Mouse (Mus musculus): Measurements from ENCODE around the gene Gm49510.
A peak's percentile ranks its signal among the peaks of the same experiment; 100 is the strongest.

Gm49510 gene

DNA sequence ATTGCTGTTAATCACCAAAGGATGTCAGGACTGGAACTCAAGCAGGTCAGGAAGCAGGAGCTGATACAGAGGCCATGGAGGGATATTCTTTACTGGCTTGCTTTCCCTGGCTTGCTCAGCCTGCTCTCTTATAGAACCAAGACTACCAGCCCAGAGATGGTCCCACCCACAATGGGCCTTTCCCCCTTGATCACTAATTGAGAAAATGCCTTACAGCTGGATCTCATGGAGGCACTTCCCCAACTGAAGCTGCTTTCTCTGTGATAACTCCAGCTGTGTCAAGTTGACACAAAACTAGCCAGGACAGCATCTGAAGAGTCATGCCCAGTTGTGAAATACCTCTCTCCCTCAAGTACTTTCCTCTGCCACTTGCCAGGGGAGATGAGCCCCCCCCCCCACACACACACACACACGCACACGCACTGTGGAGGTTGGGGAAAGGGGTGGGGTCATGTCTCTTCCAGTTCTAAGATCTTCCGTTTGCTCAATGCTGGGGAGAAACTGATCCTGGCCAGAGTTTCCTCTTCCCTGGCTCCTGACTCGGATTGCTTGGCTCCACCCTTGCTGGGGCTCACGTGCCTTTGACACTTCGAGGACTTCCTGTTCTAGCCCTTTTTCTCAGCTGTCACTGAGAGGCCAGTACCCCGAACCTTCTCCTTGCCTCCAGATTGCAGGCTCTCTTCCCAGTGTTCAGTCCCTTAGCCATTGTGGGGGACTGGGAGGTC, 20.5 kb upstream of the Gm49510 start:
- peak in 1 of 2 experiments; percentile 23 for DNase-seq

DNA sequence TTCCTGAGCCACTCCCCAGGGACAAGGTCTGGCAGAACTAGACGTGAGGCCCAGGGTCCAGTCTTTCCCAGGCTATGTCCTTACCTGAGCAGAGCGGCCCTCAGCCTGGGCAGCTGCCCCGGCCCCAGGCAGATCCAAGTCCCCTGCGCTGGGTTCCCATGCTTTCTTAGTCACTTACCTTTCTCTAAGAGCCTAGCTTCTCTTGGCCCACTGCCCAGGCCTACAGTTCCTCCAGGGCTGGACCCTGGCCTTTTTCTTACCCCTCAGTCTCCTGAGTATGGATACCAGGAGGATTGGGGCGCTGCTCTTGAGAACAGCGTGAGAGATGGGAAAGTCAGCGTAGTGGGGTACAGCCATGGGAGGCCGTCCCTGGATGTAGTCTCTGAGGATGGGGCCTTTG, 19.0 kb upstream of the Gm49510 start:
- DNase-seq: no peak

DNA sequence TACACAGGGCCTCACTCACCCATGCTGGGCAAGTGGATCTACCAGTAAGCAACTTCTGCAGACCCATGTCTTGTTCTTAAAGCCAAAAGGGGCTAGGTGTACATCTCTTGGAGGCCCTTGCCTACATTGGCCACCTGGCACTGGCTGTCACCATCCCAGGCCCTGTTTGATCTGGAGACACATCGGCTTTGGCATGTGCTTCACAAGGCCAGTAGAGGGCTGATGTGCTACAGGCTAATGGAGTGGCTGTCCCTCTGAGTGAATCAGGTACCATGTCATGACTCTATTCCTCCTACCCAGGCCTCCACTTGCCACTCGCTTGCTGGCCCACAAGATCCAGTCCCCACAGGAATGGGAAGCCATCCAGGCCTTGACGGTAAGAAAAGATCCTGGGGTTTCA, 17.6 kb upstream of the Gm49510 start:
- DNase-seq: no peak

DNA sequence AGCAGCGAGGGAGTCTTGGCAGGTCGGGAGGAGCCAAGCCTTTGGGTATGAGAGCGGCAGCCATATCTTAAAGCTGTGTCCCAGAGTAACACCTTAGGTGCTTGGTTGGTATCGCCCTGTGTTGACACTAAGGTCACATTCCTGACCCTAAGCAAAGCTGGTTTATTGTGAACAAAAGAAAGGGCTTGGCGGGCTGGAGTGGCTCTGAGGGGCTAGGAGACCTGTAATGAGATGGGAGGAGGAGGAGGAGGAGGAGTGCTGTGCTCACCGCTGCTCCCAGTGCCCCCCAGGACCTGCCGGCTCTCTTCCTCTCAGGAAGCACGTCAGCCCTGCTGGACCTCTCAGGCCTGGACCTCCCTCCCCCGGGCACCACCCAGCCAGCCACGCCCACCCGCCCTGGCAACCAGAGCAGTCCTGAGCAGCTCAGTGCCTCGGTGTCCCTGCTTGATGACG, 10.0 kb upstream of the Gm49510 start:
- DNase-seq: no peak

DNA sequence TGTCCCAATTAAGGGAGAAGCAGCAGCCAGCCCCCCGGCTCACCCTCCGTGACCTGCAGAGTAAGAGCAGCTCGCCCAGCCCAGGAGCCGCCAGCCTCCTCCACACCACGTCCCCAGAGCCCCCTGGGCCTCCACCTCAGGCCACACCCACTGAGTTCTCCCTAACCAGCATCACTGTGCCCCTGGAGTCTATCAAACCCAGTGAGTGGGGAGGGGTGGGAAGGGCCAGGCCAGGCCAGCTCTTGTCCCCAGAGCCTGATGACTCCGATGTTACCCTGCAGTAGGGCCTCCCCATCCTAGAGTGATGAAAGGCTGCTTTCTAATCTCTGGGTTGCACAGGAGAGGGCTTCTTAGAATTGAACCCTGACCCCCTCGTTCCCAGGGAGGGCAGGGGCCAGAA, 7.0 kb upstream of the Gm49510 start:
- DNase-seq: no peak

DNA sequence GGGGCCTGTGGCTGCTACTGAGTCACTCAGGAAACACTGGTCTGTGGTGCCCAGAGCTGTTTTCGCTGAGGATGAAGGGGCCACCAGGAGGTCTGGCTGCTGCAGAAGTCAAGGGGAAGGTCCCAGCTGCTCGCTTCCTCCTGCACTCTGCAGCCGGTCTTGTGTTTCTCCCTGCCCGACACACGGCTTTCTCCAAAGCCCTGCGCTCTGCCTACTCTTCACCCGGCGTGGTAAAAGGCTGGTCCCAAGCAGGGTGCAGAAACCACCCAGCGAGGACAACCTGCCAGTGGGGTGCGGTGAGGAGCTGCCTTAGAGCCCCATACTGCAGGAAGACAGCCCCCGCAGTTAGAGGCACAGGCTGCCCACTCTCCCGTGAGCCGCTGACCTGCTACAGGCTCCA, 4.7 kb upstream of the Gm49510 start:
- DNase-seq: peak; percentile 30 to 36

DNA sequence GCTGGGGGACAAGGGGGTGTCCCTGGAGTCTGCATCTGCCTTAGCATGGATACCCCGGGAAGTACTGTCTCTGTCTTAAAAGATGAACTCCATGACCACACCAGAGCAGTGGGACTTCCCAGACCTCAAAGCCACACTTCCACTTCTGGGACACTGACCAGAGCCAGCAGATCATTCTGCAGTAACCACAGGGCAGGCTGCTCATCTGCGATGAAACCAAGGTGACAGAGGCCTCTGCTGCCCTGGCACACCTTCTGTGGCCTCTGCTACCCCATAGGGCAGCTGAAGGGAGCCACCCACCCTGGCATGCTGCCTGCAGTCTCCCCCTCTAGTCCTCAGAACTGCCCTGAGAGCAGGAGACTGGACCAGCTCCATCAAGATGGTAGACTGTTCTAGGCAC, 3.7 kb upstream of the Gm49510 start:
- DNase-seq: no peak

DNA sequence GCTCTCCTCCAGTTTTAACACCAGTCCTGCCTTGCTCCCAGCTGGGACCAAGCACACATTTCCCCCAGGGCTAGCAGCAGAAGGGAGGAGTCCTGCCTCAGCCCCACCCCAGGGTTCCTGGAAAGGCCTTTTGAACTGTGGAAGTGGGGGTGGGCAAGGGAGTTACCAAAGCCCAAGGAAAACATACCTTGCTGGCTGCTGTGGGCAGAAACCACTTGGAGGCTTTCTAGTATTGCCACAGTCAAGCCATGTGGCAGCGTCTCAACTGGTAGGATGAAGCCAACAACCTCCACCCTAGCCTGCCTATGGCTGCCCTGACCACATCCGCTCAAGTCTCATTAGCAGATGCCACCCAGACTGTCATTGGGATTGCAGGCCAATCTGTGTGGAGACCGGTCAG, 3.3 kb upstream of the Gm49510 start:
- no peak for DNase-seq

DNA sequence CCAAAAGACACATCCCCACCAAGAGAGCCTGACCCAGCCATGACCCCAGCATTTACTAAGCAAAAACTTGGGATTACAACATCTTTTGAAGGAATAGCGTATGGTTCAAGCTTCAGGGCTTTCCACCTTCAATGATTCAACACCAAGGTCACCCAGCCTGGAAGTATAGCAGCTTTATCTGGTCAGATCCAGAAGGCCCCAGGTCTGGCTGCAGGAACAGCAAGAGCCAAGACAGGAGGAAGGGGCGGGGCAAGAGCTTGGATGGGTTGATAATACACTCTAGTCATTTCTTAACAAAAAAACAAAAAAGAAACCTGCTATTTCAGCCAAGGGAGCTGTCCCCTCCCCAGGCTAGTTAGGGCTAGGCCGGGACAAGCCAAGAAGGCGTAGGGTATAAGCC, 2.0 kb upstream of the Gm49510 start:
- no peak for DNase-seq

DNA sequence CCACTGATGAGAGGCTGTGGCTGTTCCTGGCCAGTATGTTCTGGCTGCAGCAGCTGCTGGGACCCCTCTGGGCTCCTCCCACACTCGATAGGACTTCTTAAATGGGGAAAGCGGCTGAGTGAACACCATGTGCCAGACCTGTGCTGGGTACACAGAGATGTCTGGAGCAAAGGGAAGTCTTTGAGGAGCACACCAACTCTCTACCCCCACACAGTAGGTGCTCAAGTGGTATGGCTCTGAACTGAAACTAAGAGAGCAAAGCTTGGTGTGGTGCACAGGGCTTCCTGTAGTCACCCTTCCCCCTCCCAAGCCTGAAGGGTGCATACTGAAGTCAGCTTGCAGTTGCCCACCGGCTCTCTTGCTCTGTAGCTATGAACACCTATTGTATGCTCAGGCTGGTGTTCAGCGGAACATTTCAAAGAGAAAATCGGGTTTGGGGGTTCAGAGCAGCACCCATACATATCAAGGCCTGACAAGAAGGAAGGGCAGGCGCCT, 913 bp upstream of the Gm49510 start:
- peak in 1 of 2 experiments; percentile 48 for DNase-seq

DNA sequence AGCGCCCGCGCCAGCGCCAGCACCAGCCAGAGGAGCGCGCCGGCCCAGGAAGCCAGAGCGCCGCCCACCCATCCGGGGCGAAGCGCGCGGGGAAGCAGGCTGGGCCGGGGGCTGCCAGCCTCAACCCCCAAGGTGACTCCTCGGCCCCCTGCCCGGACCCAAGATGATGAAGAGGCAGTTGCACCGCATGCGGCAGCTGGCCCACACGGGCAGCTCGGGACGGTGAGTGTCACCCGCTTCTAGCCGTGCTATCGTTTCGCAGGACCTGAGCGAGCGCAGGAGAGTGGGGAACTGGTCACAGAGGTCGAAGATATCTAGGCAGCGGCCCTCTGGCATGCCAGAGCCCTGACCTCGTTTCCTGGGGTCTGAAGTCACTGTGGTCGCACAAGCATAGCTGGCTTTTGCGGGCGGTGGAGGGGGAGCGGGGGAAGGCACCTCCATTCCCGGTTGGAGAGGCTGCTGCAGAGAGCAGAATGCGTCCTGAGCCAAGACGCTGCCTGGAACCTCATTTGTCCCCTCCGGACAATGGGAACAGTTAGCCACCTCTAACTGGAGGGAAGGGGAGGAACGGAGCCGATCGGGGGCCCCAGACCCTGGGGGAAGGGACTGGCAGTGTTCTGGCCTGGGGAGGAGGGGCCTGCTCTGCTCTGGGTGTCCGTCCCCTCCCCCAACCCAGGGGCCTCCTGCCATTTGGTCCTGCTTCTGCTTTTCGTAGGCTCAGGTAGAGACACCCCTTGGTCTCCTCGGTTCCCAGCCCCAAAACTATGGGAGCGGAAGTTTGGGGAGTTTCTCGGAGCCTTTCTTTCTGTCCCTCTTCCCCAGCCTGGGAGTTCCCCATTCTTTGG, 495 bp downstream of the Gm49510 start, which contains the start of gene Sh3bp1:
Sh3bp1 (plus strand) TSS at position 29 of the 845 bp plus-strand sequence.
- peak; percentile 70 for DNase-seq

DNA sequence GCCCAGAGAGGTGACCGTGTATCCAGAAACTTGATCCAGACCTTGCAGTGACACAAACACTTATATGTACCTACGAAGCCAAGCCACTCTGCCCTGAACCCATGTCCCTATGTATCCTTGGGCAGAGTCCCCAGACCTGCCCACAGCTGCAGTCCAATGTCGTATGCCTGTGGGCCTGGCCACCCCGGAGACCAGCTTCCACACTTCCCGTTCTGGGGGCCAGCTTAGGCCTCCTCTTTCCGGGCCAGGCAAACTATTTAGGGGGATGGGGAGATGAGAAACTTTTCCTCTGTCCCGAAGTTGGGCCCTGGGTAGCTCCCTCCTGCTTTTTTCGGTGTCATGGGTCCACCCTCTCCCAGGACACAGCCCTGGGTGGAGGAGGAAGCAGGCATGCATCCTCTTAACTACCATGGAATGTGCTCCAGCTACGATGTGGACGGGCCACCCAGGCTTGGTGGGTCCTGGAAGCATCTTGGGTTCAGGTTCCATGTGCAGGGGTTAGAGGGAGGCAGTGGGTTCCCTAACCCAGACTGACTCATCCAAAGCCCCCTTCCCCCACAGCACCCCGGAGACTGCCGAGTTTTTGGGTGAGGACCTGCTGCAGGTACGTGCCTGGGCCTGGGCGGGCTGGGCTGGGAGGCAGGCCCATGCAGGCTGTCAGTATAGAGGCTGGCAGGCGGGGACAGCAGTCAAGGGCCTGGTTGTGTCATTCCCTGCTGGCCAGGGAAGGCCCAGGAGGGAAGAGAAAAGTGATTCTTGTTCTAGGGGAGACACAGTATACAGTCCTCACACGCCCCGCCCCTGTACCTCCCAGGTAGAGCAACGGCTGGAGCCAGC, 1.3 kb downstream of the Gm49510 start:
- no peak for DNase-seq

DNA sequence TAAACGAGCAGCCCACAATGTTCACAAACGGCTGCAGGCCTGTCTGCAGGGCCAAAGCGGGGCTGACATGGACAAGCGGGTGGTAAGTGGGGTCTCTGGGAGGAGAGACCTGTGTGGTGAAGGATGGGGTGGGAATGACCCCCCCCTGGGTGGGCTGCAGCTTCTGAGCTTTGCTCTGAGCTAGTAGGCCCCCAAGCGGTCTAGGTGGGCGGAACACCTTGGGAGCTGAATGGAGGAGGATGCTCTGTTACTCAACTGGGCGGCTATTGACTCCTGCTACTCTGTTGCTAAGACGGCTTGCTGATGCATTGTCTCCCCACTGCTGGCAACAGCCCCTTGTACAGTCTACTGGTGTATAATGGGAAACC, 1.9 kb downstream of the Gm49510 start:
- no peak for DNase-seq

DNA sequence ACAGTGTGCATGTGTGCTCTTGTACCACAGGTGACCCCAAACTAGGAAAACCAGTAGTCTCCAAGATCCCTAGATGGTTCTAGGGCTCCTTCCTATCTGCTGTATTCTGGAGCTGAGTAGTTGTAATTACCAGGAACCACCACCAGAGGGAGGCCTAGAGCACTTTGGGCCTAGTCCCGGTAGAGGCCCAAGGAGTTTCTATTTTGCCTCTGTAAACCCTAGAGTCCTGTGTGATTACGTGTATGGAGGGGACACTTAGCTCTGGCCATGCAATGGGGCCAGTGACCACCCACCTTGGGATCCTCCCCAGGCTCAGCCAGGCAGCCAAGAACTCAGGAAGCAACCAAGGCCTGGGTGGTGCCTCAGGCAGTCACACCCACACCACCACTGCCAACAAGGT, 3.8 kb downstream of the Gm49510 start:
- peak; percentile 91 to 92 for DNase-seq

DNA sequence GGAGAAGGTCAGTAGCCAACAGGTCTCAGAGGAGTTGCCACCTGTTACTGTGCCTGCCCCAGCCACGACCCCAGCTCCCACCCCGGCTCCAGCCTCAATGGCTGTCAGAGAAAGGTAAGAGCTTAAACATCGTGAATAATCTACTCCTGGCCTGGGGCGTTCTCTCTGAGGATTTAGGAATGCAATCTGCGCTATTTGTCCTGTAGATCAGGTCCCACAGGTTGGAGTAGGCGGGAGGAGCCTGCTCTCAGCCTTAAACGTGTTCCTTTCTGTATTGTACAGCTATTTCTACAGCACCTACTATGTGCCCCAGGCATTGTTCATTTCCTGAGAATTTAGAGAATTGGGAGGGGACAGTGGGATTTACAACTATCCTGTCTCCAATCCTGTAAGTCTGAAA, 8.9 kb downstream of the Gm49510 start:
- no peak for DNase-seq

DNA sequence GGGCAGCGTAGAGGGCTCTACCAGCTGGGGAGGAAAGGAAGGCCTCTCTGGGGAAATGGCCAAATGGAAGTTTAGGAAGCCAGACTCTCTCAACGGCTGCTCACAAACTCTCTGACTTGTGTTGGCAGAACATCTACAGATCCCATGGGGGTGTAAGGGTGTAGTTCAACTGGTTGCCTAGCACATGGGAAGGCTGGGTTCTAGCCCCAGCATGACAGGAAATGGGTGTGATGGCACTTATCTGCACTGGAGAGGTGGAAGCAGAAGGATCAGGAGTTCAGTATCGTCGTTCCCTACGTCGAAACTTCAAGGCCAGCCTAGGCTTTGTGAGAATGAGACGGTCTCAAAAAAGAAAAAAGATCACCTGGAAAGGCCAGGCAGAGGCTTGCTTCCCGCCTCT, 9.5 kb downstream of the Gm49510 start:
- DNase-seq: no peak

DNA sequence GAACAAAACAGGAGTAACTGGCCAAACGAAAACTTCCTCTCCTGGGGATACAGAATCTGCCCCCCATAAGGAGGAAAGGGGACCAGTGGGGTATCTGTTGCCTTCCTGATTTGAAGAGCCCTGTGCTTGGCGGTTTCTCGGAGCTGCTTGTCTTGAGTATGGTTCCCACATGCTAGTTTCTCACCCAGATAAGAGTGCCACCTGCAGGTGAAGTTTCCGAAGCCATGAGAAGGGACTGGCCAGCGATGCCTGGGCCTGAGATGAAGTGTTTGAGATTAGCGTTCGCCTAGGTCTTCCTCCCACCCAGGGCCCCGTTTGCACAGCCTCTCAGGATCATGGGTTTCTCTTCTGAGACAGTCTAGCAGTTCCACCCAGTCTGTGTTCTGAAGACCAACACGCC, 12.6 kb downstream of the Gm49510 start:
- DNase-seq: peak; percentile 38 to 41

DNA sequence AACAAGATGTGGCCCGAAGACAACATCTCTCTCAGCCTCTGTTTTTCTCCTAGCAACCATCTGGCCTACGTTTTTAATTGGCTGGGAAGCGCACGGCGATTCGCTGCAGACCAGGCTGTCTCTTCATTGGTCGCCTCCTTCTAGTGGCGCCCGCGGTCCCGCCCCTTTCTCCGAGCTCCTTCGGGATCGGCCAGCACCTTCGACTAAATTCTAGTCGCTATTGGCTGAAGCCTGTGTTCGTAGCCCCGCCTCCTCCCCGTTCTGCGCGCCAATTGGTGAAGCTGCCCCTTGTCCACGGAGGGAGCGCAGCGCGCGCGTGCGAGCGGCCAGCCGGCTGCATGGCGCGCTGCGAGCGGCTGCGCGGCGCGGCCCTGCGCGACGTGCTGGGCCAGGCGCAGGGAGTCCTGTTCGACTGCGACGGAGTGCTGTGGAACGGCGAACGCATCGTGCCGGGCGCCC, 14.2 kb downstream of the Gm49510 start, which contains the start of gene Pdxp:
Pdxp (plus strand) TSS at position 288 of the 459 bp plus-strand sequence.
- peak; percentile 94 to 96 for DNase-seq

DNA sequence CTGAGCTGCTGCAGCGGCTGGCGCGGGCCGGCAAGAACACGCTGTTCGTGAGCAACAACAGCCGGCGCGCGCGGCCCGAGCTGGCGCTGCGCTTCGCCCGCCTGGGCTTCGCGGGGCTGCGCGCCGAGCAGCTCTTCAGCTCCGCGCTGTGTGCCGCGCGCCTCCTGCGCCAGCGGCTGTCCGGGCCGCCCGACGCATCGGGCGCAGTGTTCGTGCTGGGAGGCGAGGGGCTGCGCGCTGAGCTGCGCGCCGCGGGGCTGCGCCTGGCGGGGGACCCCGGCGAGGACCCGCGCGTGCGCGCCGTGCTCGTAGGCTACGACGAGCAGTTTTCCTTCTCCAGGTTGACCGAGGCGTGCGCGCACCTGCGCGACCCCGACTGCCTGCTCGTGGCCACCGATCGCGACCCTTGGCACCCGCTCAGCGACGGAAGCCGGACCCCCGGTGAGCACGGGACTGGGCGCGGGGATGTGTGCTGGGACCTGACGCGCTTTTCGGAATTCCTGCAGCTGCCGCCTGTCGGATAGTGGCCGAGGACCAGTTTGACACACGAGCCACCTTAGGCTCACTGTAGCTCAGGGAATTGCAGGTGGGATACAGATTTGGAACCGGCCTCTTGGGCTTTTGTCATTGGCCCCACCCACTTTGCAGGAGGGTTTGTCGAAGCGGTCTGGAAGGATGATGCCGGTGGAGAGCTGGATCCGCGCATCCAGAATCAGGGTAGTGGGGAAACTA, 14.8 kb downstream of the Gm49510 start:
- DNase-seq: no peak

DNA sequence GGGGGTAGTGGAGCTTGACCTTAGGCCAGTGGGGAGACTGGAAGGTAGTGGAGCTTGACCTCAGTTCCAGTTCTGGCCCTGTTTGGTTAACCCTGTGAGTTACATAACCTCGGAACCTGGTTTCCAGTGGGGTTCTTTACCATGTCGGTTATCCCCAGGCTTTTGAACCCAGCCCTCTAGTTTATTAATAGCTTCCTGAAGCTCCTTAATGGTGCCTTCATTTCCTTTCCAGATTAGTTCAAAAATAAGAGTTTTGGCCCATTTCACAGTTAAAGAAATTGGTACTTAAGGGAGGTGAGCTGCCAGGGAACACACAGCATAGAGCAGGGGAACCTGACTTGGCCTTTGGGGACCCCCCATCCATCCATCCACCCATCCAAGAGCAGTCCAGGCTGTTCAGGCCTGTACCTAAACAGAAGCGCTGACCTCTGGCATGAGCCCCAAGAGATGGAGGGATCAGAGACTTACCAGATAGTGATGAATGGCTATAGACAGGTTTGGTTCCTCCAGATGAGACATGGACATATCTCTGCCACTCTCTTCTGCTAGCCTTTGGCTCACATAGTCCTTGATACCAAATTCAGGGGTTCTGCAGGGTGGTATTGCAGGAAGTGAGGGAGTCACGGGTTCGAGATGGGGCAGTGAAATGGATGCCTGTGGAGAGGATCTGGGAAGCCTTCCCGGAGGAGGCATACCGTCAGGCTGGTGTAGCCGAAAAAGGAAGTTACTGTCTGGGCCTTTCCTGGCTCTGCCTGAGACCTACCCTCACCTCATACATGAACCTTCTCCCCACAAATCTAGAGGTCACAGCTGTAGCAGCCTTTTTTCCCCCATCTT, 15.6 kb downstream of the Gm49510 start:
- DNase-seq: no peak

DNA sequence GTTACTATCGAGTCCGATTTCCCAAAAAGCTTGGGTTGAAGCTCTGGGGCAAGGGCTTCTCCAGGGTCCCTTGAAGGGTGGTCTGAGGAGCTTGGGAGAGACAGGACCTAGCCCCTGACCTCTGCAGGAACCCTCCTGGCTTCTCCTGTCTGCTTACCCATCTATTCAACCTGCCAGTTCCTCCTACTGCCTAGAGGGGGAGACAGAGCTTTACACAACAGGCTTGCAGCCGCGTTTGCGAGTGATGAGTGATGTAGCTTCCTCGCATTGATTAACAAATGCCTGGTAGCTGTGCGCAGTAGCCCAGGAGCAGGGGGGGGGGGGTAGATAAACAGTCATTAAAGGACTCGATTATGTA, 16.2 kb downstream of the Gm49510 start:
- peak; percentile 76 to 78 for DNase-seq
